Mouse (Mus musculus) retina, embryonic 14.5 days (tissue): Measurements from ENCODE around the gene Tbc1d23.
"Not testable (repeated sequence)": the region's sequence is repeated elsewhere in the genome, so short reads cannot be mapped to it uniquely, and the experiment has no call there.

ENCODE experiments used
- DNase-seq: peaks from one replicate; pipeline ENCODE4 v3.0.0-alpha.2; 2015; ENCODE audit warnings: low spot score

The Tbc1d23 gene

GRCm38 (mm10) chr16:57231089-57231936 is at the start of gene Tbc1d23:
Tbc1d23 (minus strand) TSS chr16:57231504.
- DNase-seq = peak; percentile 96

GRCm38 (mm10) chr16:57280221-57281217 is 49.2 kb upstream of the Tbc1d23 start:
- DNase-seq = no peak

DNA sequence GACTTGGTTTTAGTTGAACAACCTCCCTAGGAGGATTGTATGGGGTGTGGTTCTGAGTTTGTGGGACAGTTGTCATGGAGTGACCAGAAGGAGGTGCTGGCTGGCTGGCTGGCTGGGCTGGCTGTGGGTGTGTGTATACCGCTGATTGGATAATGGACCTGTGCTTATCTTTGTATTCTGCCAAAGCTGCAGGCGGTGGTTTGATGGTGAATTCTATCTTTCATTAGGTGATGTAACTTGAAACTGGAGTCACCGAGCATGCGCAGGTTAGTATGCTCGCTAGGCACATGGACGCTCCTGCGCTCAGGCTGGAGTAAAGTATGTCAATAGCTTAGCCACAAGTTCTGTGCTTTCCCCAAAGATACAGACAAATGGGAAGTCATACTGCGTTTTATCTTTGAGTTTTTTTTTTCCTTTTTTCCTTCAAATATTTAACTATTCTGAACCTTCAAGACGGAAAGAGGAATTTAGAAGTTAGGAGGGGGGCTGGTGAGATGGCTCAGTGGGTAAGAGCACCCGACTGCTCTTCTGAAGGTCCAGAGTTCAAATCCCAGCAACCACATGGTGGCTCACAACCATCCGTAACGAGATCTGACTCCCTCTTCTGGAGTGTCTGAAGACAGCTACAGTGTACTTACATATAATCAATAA is 47.8 kb upstream of the Tbc1d23 start:
- no peak for DNase-seq

GRCm38 (mm10) chr16:57269751-57270150 is 38.4 kb upstream of the Tbc1d23 start:
- no peak for DNase-seq

DNA sequence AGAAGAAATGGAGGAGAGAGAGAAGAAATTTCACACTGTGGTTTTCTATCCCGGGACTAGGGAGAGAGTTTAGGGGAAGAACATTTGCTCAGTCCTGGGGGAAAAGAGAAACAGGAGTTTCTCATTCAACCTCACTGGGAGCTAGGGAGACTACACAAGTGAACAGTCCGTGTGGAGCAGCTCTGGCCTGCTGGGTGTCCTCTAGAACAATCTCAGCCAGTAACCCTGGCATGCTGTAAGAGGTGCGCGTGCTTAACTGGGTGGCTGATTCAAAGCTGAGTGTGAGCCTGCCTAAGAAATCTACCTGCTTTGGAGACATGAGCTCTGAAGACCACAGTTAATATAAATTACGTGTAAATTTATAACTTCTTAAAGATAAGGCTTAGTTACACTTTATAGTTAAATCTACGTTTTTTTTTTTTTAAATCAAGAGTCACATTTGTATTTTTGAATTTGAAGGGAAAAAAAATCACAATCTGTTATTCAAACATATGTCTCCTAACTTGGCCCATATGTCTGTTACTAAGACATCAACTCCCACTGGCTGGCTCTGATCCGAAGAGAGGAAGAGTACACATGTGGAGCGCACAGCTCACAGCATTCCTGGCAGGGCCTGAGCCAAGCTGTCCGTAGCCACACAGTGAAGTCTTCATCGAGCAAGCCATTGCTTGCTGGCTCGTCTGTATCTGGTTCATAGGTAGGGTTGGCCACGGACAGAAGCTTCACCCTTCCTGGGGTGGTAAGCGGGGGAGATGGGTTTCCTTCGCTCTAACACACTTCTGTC is 36.9 kb upstream of the Tbc1d23 start:
- no peak for DNase-seq

GRCm38 (mm10) chr16:57267068-57267467 is 35.8 kb upstream of the Tbc1d23 start:
- DNase-seq = no peak

GRCm38 (mm10) chr16:57260152-57260551 is 28.8 kb upstream of the Tbc1d23 start:
- DNase-seq = no peak

DNA sequence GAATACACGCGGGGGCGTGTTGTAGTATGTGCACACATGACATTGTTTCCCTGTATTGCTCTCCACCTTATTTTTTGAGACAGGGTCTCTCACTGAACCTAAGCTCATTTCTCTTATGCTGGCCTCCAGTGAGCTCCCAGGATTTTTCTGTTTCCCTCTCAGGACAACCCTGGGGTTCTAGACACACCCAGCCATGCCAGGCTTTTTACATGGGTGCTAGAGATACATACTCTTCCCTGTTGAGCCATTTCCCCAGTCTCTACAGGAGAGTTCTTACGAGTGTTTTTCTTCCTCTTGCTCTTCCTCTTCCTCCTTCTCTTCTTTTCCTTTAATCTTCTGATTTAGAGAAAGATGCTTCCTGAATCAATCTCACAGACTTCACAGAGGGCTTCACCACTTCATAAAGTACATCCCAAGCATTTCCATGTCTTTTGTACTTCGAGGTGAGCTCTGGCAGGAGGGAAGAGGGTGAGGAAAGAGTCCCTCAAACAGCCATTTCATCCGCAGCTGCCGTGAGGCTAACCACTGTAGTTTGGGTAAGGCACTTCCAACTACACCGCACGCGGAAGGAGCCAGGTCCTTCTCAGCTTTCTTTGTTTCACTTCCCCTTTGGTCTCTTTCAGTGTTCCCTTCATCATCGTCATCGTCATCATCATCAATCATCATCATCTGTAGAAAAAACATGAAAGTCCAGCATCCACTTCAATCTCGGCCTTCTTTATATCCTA is 28.2 kb upstream of the Tbc1d23 start:
- DNase-seq = no peak

DNA sequence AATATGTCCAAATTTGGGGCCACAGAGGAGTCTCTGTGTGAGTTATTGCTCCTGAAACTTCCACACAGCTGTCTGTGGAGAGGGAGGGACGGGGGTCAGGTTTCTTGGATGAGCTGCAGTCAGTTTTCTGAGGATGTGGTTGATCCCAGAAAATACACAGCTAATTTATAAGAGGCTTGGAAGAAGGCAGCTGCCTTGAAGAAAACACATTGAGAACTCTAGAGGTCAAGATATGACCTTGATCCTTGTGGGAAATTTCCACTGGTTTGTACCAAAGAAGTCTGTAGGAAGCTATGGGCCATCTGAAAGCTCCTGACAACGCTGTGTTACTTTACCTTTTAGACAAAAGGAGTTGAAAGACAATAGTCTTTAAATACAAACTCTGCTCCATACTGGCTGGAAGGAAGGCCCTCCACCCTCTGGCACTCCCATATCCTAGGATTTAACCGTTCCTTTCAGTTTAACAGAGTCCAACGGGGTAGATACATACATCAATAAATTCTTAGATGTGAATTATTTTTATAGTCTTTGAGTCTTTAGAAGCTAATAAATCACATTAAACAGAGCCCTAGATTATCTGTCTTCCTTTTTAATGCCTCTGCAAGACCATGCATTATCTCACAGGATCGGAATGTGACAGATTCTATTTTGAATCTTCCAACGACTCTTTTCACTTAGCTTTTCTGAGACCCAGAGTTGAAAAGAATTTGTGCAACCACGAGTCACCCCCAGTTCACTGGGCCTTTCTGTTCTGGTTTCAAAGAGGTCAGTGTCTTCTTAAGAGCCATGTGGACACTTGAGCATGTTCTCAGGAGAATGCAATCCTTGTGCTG is 20.5 kb upstream of the Tbc1d23 start:
- peak; percentile 21 for DNase-seq

DNA sequence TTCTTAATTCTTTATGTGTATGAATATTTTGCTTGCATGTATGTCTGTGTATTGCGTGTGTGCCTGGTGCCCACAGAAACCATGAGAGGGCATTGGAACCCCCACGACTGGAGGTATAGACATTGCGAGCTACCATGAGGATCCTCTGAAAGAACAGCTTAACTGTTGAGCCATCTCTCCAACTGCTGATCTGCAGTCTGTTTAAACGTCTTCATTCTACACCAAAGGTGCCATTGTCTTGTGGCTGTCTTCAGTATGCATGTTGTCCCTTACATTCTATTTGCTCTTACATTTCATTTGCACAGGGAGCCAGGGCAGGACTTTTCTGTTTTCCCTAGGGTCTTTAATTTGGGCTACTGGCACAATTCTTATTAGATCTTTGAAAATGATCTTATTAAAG is 19.7 kb upstream of the Tbc1d23 start:
- no peak for DNase-seq

GRCm38 (mm10) chr16:57247464-57247863 is 16.2 kb upstream of the Tbc1d23 start:
- no peak for DNase-seq

- DNase-seq = no peak
Measured at GRCm38 (mm10) chr16:57246596-57246995, 15.3 kb upstream of the Tbc1d23 start.

DNA sequence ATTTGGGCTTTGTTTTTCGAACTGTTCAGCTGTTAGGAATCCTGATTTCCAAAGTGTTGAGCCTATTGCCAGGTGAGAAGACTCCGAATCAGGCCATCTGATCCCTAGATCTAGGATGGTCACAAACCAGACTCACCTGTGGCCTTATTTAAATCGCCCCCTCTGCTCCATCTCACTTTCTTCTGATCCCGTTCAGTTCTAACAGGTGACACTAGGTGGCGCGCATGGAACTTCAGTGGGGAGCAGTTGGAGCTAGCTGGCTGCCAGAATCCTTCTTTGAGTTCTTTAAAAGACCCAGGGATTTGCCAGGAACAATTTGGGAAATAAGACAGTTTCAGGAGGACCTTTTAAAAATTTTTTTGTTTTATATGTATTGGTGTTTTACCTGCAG is 12.5 kb upstream of the Tbc1d23 start:
- DNase-seq = peak; percentile 89

GRCm38 (mm10) chr16:57243205-57243857 is 12.0 kb upstream of the Tbc1d23 start:
- peak; percentile 10 for DNase-seq

DNA sequence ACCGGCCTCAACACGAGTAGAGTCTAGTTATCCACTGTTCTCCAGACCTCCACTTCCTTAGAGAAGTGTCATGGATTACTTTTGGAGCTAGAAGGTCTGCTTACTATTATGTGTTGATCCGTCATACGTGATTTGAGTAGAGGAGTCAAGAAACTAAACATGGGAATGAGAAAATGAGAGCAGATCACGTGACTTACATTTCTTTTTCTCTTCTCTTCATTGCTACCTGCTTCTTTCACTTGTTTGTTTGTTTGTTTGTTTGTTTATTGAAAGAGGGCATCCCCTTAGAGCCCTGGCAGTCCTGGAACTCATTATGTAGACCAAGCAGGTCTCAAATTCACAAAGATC is 11.5 kb upstream of the Tbc1d23 start:
- DNase-seq = no peak

GRCm38 (mm10) chr16:57235871-57236510 is 4.7 kb upstream of the Tbc1d23 start:
- no peak for DNase-seq

GRCm38 (mm10) chr16:57231937-57232310 is 620 bp upstream of the Tbc1d23 start:
- DNase-seq = not testable (repeated sequence)

GRCm38 (mm10) chr16:57226444-57226843 is 4.9 kb downstream of the Tbc1d23 start:
- DNase-seq = no peak

- DNase-seq = no peak
Measured at GRCm38 (mm10) chr16:57220361-57220760, 10.9 kb downstream of the Tbc1d23 start.
